Mouse (Mus musculus): ENCODE measurements around the gene Fra10ac1. TPM values are rescaled to one million over a fixed set of nuclear protein-coding genes. Genes with fewer than 3 reads are reported as not detected.
A peak's percentile ranks its signal among the peaks of the same experiment; 100 is the strongest.

Gene Fra10ac1
- polyA plus RNA-seq, 1 experiment from 2014 or later = 27.6 TPM

- 80% methylated on average over 3 of the region's 3 CpGs for WGBS (ENCODE audit: insufficient replicate concordance)
- Histone ChIP-seq H3K36me3 (ENCODE audit: control insufficient read depth, insufficient read depth, low read length) (no peaks in the 10 kb centered on the region), H3K4me3 (ENCODE audit: low read depth, low read length) (no peak overlapping the region), H3K27me3 (ENCODE audit: control insufficient read depth, insufficient read depth, low read length) (no peaks in the 10 kb centered on the region), H3K9me3 (replicated peaks; ENCODE audit: control insufficient read depth, low read length) (no peaks in the 10 kb centered on the region), H3K4me2 (no peak overlapping the region), H3K4me1 (ENCODE audit: control insufficient read depth, insufficient read depth, low read length) (no peaks in the 10 kb centered on the region), H3K27ac (ENCODE audit: low read depth, low read length) (no peak overlapping the region), H3K9ac (ENCODE audit: low read depth, low read length) (no peak overlapping the region)
- no peak for ATAC-seq (replicated peaks; ENCODE audit: insufficient number of reproducible peaks, low FRiP score, low TSS enrichment)
These were observed 35.5 kb upstream of the Fra10ac1 start for GRCm38 (mm10) chr19:38259436-38259835.

GRCm38 (mm10) chr19:38258651-38259065, 34.7 kb upstream of the Fra10ac1 start:
- H3K9ac ChIP-seq (ENCODE audit: low read depth, low read length) = no peak overlapping the region
- 81% methylated on average over 3 of the region's 3 CpGs for WGBS (ENCODE audit: insufficient replicate concordance)

GRCm38 (mm10) chr19:38253796-38254195, 29.8 kb upstream of the Fra10ac1 start:
- H3K36me3 ChIP-seq (ENCODE audit: control insufficient read depth, insufficient read depth, low read length) = no peaks in the 10 kb centered on the region
- WGBS (ENCODE audit: insufficient replicate concordance) = 55% methylated on average over 6 of the region's 6 CpGs

More at GRCm38 (mm10) chr19:38258651-38259065, 34.7 kb upstream of the Fra10ac1 start:
- Histone ChIP-seq H3K4me1 (ENCODE audit: control insufficient read depth, insufficient read depth, low read length) (no peaks in the 10 kb centered on the region), H3K4me2 (no peak overlapping the region), H3K9me3 (replicated peaks; ENCODE audit: control insufficient read depth, low read length) (no peaks in the 10 kb centered on the region), H3K36me3 (ENCODE audit: control insufficient read depth, insufficient read depth, low read length) (no peaks in the 10 kb centered on the region), H3K4me3 (ENCODE audit: low read depth, low read length) (no peak overlapping the region), H3K27ac (ENCODE audit: low read depth, low read length) (no peak overlapping the region), H3K27me3 (ENCODE audit: control insufficient read depth, insufficient read depth, low read length) (no peaks in the 10 kb centered on the region)
- ATAC-seq (replicated peaks; ENCODE audit: insufficient number of reproducible peaks, low FRiP score, low TSS enrichment) = no peak

GRCm38 (mm10) chr19:38249627-38250026, 25.7 kb upstream of the Fra10ac1 start:
- Histone ChIP-seq H3K9ac (ENCODE audit: low read depth, low read length) (no peak overlapping the region), H3K27ac (ENCODE audit: low read depth, low read length) (no peak overlapping the region), H3K27me3 (ENCODE audit: control insufficient read depth, insufficient read depth, low read length) (no peaks in the 10 kb centered on the region), H3K36me3 (ENCODE audit: control insufficient read depth, insufficient read depth, low read length) (no peaks in the 10 kb centered on the region), H3K9me3 (replicated peaks; ENCODE audit: control insufficient read depth, low read length) (no peaks in the 10 kb centered on the region), H3K4me2 (no peak overlapping the region), H3K4me1 (ENCODE audit: control insufficient read depth, insufficient read depth, low read length) (peaks cover 5% of the 10 kb centered on the region), H3K4me3 (ENCODE audit: low read depth, low read length) (no peak overlapping the region)
- ATAC-seq (replicated peaks; ENCODE audit: insufficient number of reproducible peaks, low FRiP score, low TSS enrichment) = no peak
- WGBS (ENCODE audit: insufficient replicate concordance) = 78% methylated on average over 8 of the region's 8 CpGs

More at GRCm38 (mm10) chr19:38253796-38254195, 29.8 kb upstream of the Fra10ac1 start:
- H3K4me2 ChIP-seq = no peak overlapping the region
- H3K9ac ChIP-seq (ENCODE audit: low read depth, low read length) = no peak overlapping the region
- no peaks in the 10 kb centered on the region for H3K9me3 ChIP-seq (replicated peaks; ENCODE audit: control insufficient read depth, low read length)
- no peak overlapping the region for H3K27ac ChIP-seq (ENCODE audit: low read depth, low read length)
- no peak for ATAC-seq (replicated peaks; ENCODE audit: insufficient number of reproducible peaks, low FRiP score, low TSS enrichment)
- no peaks in the 10 kb centered on the region for H3K27me3 ChIP-seq (ENCODE audit: control insufficient read depth, insufficient read depth, low read length)
- peaks cover 5% of the 10 kb centered on the region for H3K4me1 ChIP-seq (ENCODE audit: control insufficient read depth, insufficient read depth, low read length)
- no peak overlapping the region for H3K4me3 ChIP-seq (ENCODE audit: low read depth, low read length)

GRCm38 (mm10) chr19:38246177-38246622, 22.2 kb upstream of the Fra10ac1 start:
- no peaks in the 10 kb centered on the region for H3K4me1 ChIP-seq (ENCODE audit: control insufficient read depth, insufficient read depth, low read length)
- no peak overlapping the region for H3K9ac ChIP-seq (ENCODE audit: low read depth, low read length)
- H3K4me3 ChIP-seq (ENCODE audit: low read depth, low read length) = no peak overlapping the region
- H3K36me3 ChIP-seq (ENCODE audit: control insufficient read depth, insufficient read depth, low read length) = no peaks in the 10 kb centered on the region
- H3K4me2 ChIP-seq = no peak overlapping the region
- H3K27me3 ChIP-seq (ENCODE audit: control insufficient read depth, insufficient read depth, low read length) = no peaks in the 10 kb centered on the region
- no peak for ATAC-seq (replicated peaks; ENCODE audit: insufficient number of reproducible peaks, low FRiP score, low TSS enrichment)
- 78% methylated on average over 7 of the region's 7 CpGs for WGBS (ENCODE audit: insufficient replicate concordance)
- H3K9me3 ChIP-seq (replicated peaks; ENCODE audit: control insufficient read depth, low read length) = no peaks in the 10 kb centered on the region
- no peak overlapping the region for H3K27ac ChIP-seq (ENCODE audit: low read depth, low read length)

- H3K9ac ChIP-seq (ENCODE audit: low read depth, low read length) = no peak overlapping the region
- no peaks in the 10 kb centered on the region for H3K9me3 ChIP-seq (replicated peaks; ENCODE audit: control insufficient read depth, low read length)
- H3K27me3 ChIP-seq (ENCODE audit: control insufficient read depth, insufficient read depth, low read length) = no peaks in the 10 kb centered on the region
- no peaks in the 10 kb centered on the region for H3K4me1 ChIP-seq (ENCODE audit: control insufficient read depth, insufficient read depth, low read length)
- no peak overlapping the region for H3K4me2 ChIP-seq
- ATAC-seq (replicated peaks; ENCODE audit: insufficient number of reproducible peaks, low FRiP score, low TSS enrichment) = no peak
- 71% methylated on average over 10 of the region's 10 CpGs for WGBS (ENCODE audit: insufficient replicate concordance)
- H3K4me3 ChIP-seq (ENCODE audit: low read depth, low read length) = no peak overlapping the region
- H3K36me3 ChIP-seq (ENCODE audit: control insufficient read depth, insufficient read depth, low read length) = no peaks in the 10 kb centered on the region
- H3K27ac ChIP-seq (ENCODE audit: low read depth, low read length) = no peak overlapping the region
These were observed 21.6 kb upstream of the Fra10ac1 start for GRCm38 (mm10) chr19:38245361-38246176.

GRCm38 (mm10) chr19:38244748-38245147, 20.8 kb upstream of the Fra10ac1 start:
- H3K4me3 ChIP-seq (ENCODE audit: low read depth, low read length) = no peak overlapping the region
- H3K9ac ChIP-seq (ENCODE audit: low read depth, low read length) = 0 out of 2 replicates have a peak overlapping the region, but pooled peaks have one; percentile 34
- no peak overlapping the region for H3K4me2 ChIP-seq

GRCm38 (mm10) chr19:38242314-38242852, 18.4 kb upstream of the Fra10ac1 start:
- Histone ChIP-seq H3K9ac (ENCODE audit: low read depth, low read length) (no peak overlapping the region), H3K4me3 (ENCODE audit: low read depth, low read length) (no peak overlapping the region), H3K27me3 (ENCODE audit: control insufficient read depth, insufficient read depth, low read length) (no peaks in the 10 kb centered on the region), H3K4me1 (ENCODE audit: control insufficient read depth, insufficient read depth, low read length) (no peaks in the 10 kb centered on the region), H3K36me3 (ENCODE audit: control insufficient read depth, insufficient read depth, low read length) (no peaks in the 10 kb centered on the region), H3K27ac (ENCODE audit: low read depth, low read length) (no peak overlapping the region), H3K9me3 (replicated peaks; ENCODE audit: control insufficient read depth, low read length) (no peaks in the 10 kb centered on the region), H3K4me2 (no peak overlapping the region)
- ATAC-seq (replicated peaks; ENCODE audit: insufficient number of reproducible peaks, low FRiP score, low TSS enrichment) = no peak
- WGBS (ENCODE audit: insufficient replicate concordance) = 70% methylated on average over 8 of the region's 8 CpGs

More at GRCm38 (mm10) chr19:38244748-38245147, 20.8 kb upstream of the Fra10ac1 start:
- Histone ChIP-seq H3K27me3 (ENCODE audit: control insufficient read depth, insufficient read depth, low read length) (no peaks in the 10 kb centered on the region), H3K27ac (ENCODE audit: low read depth, low read length) (no peak overlapping the region), H3K36me3 (ENCODE audit: control insufficient read depth, insufficient read depth, low read length) (no peaks in the 10 kb centered on the region), H3K4me1 (ENCODE audit: control insufficient read depth, insufficient read depth, low read length) (no peaks in the 10 kb centered on the region), H3K9me3 (replicated peaks; ENCODE audit: control insufficient read depth, low read length) (no peaks in the 10 kb centered on the region)
- no peak for ATAC-seq (replicated peaks; ENCODE audit: insufficient number of reproducible peaks, low FRiP score, low TSS enrichment)
- 60% methylated on average over 8 of the region's 8 CpGs for WGBS (ENCODE audit: insufficient replicate concordance)

All from heart, embryonic 11.5 days (tissue).